Mouse (Mus musculus): ENCODE measurements around the gene Brinp1. TPM values are rescaled to one million over a fixed set of nuclear protein-coding genes. Genes with fewer than 3 reads are reported as not detected.
A peak's percentile ranks its signal among the peaks of the same experiment; 100 is the strongest.

Gene Brinp1
- polyA plus RNA-seq (2015; fragmentation: Nextera tagmentation; extraction: Ambion mirVana), result 27.0 and 34.0 TPM in 2 replicates

- WGBS, result under 1% methylated on average over 31 of the region's 33 CpGs
- Histone ChIP-seq H3K27ac (replicated peaks) (peak within 1 kb of the TSS; percentile 68), H3K4me1 (peaks cover 8% of the 10 kb centered on the region), H3K9ac (replicated peaks) (peak within 1 kb of the TSS; percentile 66), H3K27me3 (no peaks in the 10 kb centered on the region), H3K4me2 (replicated peaks) (peak within 1 kb of the TSS; percentile 95), H3K9me3 (no peaks in the 10 kb centered on the region), H3K4me3 (peak within 1 kb of the TSS; percentile 64), H3K36me3 (no peaks in the 10 kb centered on the region)
- peak; percentile 97 for ATAC-seq (replicated peaks)
Observed at GRCm38 (mm10) chr4:68954322-68954901, at the start of gene Brinp1. TSS of gene Brinp1 (minus strand) at chr4:68954397.

GRCm38 (mm10) chr4:68957265-68957664 is 3.1 kb upstream of the Brinp1 start:
- Histone ChIP-seq H3K4me3 (no peak overlapping the region), H3K4me1 (peaks cover 8% of the 10 kb centered on the region), H3K27me3 (no peaks in the 10 kb centered on the region), H3K27ac (replicated peaks) (no peak overlapping the region), H3K9me3 (no peaks in the 10 kb centered on the region), H3K4me2 (replicated peaks) (no peak overlapping the region), H3K9ac (replicated peaks) (no peak overlapping the region), H3K36me3 (no peaks in the 10 kb centered on the region)
- no peak for ATAC-seq (replicated peaks)
- 76% methylated on average over 2 of the region's 2 CpGs for WGBS

GRCm38 (mm10) chr4:68955621-68956020 is 1.4 kb upstream of the Brinp1 start:
- Histone ChIP-seq H3K27me3 (no peaks in the 10 kb centered on the region), H3K9me3 (no peaks in the 10 kb centered on the region), H3K27ac (replicated peaks) (no peak overlapping the region), H3K4me3 (no peak overlapping the region), H3K4me1 (peaks cover 8% of the 10 kb centered on the region), H3K36me3 (no peaks in the 10 kb centered on the region), H3K9ac (replicated peaks) (no peak overlapping the region), H3K4me2 (replicated peaks) (no peak overlapping the region)
- WGBS, result 10% methylated on average over 4 of the region's 4 CpGs
- ATAC-seq (replicated peaks), result no peak

DNA sequence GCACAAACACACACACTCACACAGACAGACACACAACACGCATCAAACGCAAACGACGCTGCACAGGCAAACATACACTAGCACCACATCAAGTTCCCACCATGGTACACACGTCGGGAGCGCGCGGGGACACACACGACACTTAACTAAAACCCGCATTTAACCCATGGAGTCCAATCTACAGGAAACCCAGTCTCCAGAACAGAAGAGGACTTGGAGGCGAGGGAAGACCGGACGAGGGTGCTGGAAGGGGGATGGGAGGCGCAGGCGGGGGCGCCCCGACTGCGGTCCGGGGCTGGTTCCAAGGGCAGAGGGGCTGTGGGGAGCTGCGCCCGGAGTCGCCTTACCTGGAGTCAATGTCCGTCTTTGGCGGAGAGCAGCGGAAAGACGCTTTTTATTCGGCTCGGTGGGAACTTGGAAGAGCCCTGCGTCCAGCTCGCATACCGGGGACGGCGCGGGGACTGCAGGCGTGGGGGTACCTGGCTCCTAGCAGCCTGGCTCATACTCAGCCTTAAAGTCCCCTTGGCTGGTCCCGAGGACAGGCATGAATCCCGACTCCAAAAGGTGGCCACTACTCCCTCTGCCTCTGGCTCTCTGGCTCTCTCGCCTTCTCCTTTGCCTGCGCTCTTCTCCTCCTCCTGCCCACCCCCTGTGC is 403 bp downstream of the Brinp1 start:
- peak; percentile 59 for ATAC-seq (replicated peaks)
- Histone ChIP-seq H3K9ac (replicated peaks) (peak overlapping the region; percentile 66), H3K4me1 (peaks cover 8% of the 10 kb centered on the region), H3K36me3 (no peaks in the 10 kb centered on the region), H3K4me2 (replicated peaks) (peak overlapping the region; percentile 95), H3K27me3 (no peaks in the 10 kb centered on the region), H3K27ac (replicated peaks) (peak overlapping the region; percentile 68), H3K9me3 (no peaks in the 10 kb centered on the region), H3K4me3 (peak overlapping the region; percentile 64)
- WGBS, result under 1% methylated on average over 40 of the region's 40 CpGs

GRCm38 (mm10) chr4:68953131-68953551 is 1.1 kb downstream of the Brinp1 start:
- no peaks in the 10 kb centered on the region for H3K27me3 ChIP-seq
- peak overlapping the region; percentile 64 for H3K4me3 ChIP-seq
- peak overlapping the region; percentile 95 for H3K4me2 ChIP-seq (replicated peaks)
- peak; percentile 1; the same call in 1 of the 2 replicates for ATAC-seq (replicated peaks)
- no peaks in the 10 kb centered on the region for H3K9me3 ChIP-seq
- H3K4me1 ChIP-seq, result peaks cover 8% of the 10 kb centered on the region
- WGBS, result 7% methylated on average over 8 of the region's 8 CpGs
- H3K9ac ChIP-seq (replicated peaks), result peak overlapping the region; percentile 66
- H3K27ac ChIP-seq (replicated peaks), result peak overlapping the region; percentile 68
- H3K36me3 ChIP-seq, result no peaks in the 10 kb centered on the region

GRCm38 (mm10) chr4:68950556-68950955 is 3.6 kb downstream of the Brinp1 start:
- no peak for ATAC-seq (replicated peaks)
- Histone ChIP-seq H3K27me3 (no peaks in the 10 kb centered on the region), H3K9ac (replicated peaks) (no peak overlapping the region)

GRCm38 (mm10) chr4:68942938-68943337 is 11.3 kb downstream of the Brinp1 start:
- Histone ChIP-seq H3K36me3 (no peaks in the 10 kb centered on the region), H3K9ac (replicated peaks) (no peak overlapping the region), H3K9me3 (no peaks in the 10 kb centered on the region), H3K4me2 (replicated peaks) (no peak overlapping the region), H3K27ac (replicated peaks) (no peak overlapping the region), H3K4me1 (no peaks in the 10 kb centered on the region), H3K27me3 (no peaks in the 10 kb centered on the region), H3K4me3 (no peak overlapping the region)
- ATAC-seq (replicated peaks), result no peak
- WGBS, result 92% methylated on average over 2 of the region's 2 CpGs

More at GRCm38 (mm10) chr4:68950556-68950955, 3.6 kb downstream of the Brinp1 start:
- H3K36me3 ChIP-seq, result no peaks in the 10 kb centered on the region
- H3K27ac ChIP-seq (replicated peaks), result no peak overlapping the region
- no peak overlapping the region for H3K4me3 ChIP-seq
- WGBS, result 6% methylated on average over 2 of the region's 2 CpGs
- H3K9me3 ChIP-seq, result no peaks in the 10 kb centered on the region
- peaks cover 8% of the 10 kb centered on the region for H3K4me1 ChIP-seq
- no peak overlapping the region; the same call in 1 of the 2 replicates for H3K4me2 ChIP-seq (replicated peaks)

GRCm38 (mm10) chr4:68930022-68930421 is 24.2 kb downstream of the Brinp1 start:
- no peaks in the 10 kb centered on the region for H3K9me3 ChIP-seq
- WGBS, result 70% methylated on average over 3 of the region's 3 CpGs
- no peak overlapping the region for H3K4me2 ChIP-seq (replicated peaks)
- H3K4me1 ChIP-seq, result no peaks in the 10 kb centered on the region
- no peak overlapping the region for H3K27ac ChIP-seq (replicated peaks)
- no peaks in the 10 kb centered on the region for H3K27me3 ChIP-seq
- no peak overlapping the region for H3K9ac ChIP-seq (replicated peaks)
- no peak for ATAC-seq (replicated peaks)
- no peak overlapping the region for H3K4me3 ChIP-seq
- H3K36me3 ChIP-seq, result no peaks in the 10 kb centered on the region

- no peak; the same call in 1 of the 2 replicates for ATAC-seq (replicated peaks)
- Histone ChIP-seq H3K9ac (replicated peaks) (no peak overlapping the region), H3K9me3 (no peaks in the 10 kb centered on the region), H3K4me2 (replicated peaks) (no peak overlapping the region), H3K4me3 (no peak overlapping the region), H3K27me3 (no peaks in the 10 kb centered on the region), H3K36me3 (no peaks in the 10 kb centered on the region), H3K4me1 (no peaks in the 10 kb centered on the region), H3K27ac (replicated peaks) (no peak overlapping the region)
- WGBS, result 45% methylated on average over 2 of the region's 2 CpGs
Observed at GRCm38 (mm10) chr4:68926091-68926490, 28.1 kb downstream of the Brinp1 start.

GRCm38 (mm10) chr4:68922944-68923343 is 31.3 kb downstream of the Brinp1 start:
- no peak for ATAC-seq (replicated peaks)
- H3K4me2 ChIP-seq (replicated peaks), result no peak overlapping the region
- no peaks in the 10 kb centered on the region for H3K4me1 ChIP-seq
- H3K9ac ChIP-seq (replicated peaks), result no peak overlapping the region
- no peaks in the 10 kb centered on the region for H3K36me3 ChIP-seq
- no peaks in the 10 kb centered on the region for H3K27me3 ChIP-seq
- 79% methylated on average over 1 of the region's 1 CpGs for WGBS
- H3K9me3 ChIP-seq, result no peaks in the 10 kb centered on the region
- H3K27ac ChIP-seq (replicated peaks), result no peak overlapping the region
- no peak overlapping the region for H3K4me3 ChIP-seq

- no peak overlapping the region for H3K27ac ChIP-seq (replicated peaks)
- no peak overlapping the region for H3K4me2 ChIP-seq (replicated peaks)
- no peaks in the 10 kb centered on the region for H3K4me1 ChIP-seq
- H3K27me3 ChIP-seq, result no peaks in the 10 kb centered on the region
- no peak overlapping the region for H3K9ac ChIP-seq (replicated peaks)
- no peaks in the 10 kb centered on the region for H3K9me3 ChIP-seq
- no peak overlapping the region for H3K4me3 ChIP-seq
- H3K36me3 ChIP-seq, result no peaks in the 10 kb centered on the region
- 94% methylated on average over 1 of the region's 1 CpGs for WGBS
- ATAC-seq (replicated peaks), result no peak
Observed at GRCm38 (mm10) chr4:68922504-68922903, 31.7 kb downstream of the Brinp1 start.

DNA sequence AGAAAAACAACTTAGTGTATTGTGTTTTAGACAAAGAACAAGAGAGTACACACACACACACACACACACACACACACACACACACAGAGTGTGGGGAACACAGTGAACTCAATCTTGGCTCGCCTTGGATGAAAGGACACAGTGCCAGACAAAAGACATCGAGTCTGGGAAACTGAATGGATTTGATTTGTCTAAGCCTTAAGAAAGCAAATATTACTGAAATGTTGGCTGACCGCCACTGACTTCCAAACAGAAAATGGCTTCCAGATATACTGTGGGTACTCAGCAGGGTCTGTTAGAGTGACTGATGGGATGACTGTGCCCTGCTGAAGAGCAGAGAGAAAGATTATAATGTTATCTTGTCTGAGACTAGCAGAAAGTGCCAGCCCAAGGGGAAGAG is 34.1 kb downstream of the Brinp1 start:
- Histone ChIP-seq H3K27ac (replicated peaks) (no peak overlapping the region), H3K4me1 (no peaks in the 10 kb centered on the region), H3K9me3 (no peaks in the 10 kb centered on the region), H3K4me3 (no peak overlapping the region), H3K36me3 (no peaks in the 10 kb centered on the region), H3K9ac (replicated peaks) (no peak overlapping the region), H3K4me2 (replicated peaks) (no peak overlapping the region), H3K27me3 (no peaks in the 10 kb centered on the region)
- no peak for ATAC-seq (replicated peaks)
- WGBS, result 64% methylated on average over 3 of the region's 3 CpGs

Data from forebrain, embryonic 15.5 days (tissue).